Mouse (Mus musculus): ENCODE measurements around the gene Obscn. TPM values are rescaled to one million over a fixed set of nuclear protein-coding genes. Genes with fewer than 3 reads are reported as not detected.
A peak's percentile ranks its signal among the peaks of the same experiment; 100 is the strongest.

Obscn gene
- polyA plus RNA-seq, 1 experiment = not detected

GRCm38 (mm10) chr11:58981541-58982447, 154.4 kb downstream of the Obscn start:
- no peak overlapping the region for H3K27ac ChIP-seq (ENCODE audit: insufficient read depth, low read length)
- H3K4me1 ChIP-seq (ENCODE audit: control insufficient read depth, insufficient read depth, low read length) = peaks cover 11% of the 10 kb centered on the region; the same call in 1 of the 2 replicates
- TF ChIP-seq POLR2A (IDR thresholded peaks at IDR 0.05; ENCODE audit: low read depth, low read length) = no peak
- TF ChIP-seq CTCF (IDR thresholded peaks at IDR 0.05; ENCODE audit: borderline replicate concordance, insufficient read depth, low read length) = peak; percentile 41; the same call in 1 of the 2 replicates
- no peak overlapping the region for H3K4me3 ChIP-seq (ENCODE audit: insufficient read depth, low read length)

GRCm38 (mm10) chr11:58980381-58980990, 155.7 kb downstream of the Obscn start:
- Histone ChIP-seq H3K4me3 (ENCODE audit: insufficient read depth, low read length) (peak overlapping the region; percentile 88), H3K27ac (ENCODE audit: insufficient read depth, low read length) (peak overlapping the region; percentile 95; the same call in 1 of the 2 replicates), H3K4me1 (ENCODE audit: control insufficient read depth, insufficient read depth, low read length) (peaks cover 9% of the 10 kb centered on the region; the same call in 1 of the 2 replicates)
- TF ChIP-seq POLR2A (IDR thresholded peaks at IDR 0.05; ENCODE audit: low read depth, low read length) = no peak
- no peak for TF ChIP-seq CTCF (IDR thresholded peaks at IDR 0.05; ENCODE audit: borderline replicate concordance, insufficient read depth, low read length)

DNA sequence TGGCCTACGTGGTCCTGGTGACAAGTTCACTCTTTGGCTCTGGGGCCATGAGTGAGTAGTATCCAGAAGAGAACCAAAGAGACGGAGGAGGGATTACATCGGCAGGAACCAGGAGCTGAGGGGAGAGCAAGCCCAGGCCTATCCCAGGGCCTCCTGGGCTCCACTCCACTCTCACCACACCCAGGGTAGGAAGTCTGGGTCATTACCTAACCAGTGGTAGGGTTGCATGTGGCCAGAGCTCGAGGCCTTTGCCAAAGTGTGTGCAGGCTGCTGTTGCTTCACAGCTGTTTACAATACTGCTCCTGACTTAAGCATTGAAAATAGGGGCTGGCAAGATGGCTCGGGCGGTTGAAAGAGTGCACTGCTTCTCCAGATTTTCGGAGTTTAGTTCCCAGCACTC, 156.5 kb downstream of the Obscn start:
- H3K27ac ChIP-seq (ENCODE audit: insufficient read depth, low read length) = peak overlapping the region; percentile 95
- TF ChIP-seq CTCF (IDR thresholded peaks at IDR 0.05; ENCODE audit: borderline replicate concordance, insufficient read depth, low read length) (no peak), POLR2A (IDR thresholded peaks at IDR 0.05; ENCODE audit: low read depth, low read length) (peak; percentile 4)
- H3K4me3 ChIP-seq (ENCODE audit: insufficient read depth, low read length) = peak overlapping the region; percentile 88
- H3K4me1 ChIP-seq (ENCODE audit: control insufficient read depth, insufficient read depth, low read length) = 0 out of 2 replicates have a peak, but pooled peaks cover 7% of the 10 kb centered on the region

DNA sequence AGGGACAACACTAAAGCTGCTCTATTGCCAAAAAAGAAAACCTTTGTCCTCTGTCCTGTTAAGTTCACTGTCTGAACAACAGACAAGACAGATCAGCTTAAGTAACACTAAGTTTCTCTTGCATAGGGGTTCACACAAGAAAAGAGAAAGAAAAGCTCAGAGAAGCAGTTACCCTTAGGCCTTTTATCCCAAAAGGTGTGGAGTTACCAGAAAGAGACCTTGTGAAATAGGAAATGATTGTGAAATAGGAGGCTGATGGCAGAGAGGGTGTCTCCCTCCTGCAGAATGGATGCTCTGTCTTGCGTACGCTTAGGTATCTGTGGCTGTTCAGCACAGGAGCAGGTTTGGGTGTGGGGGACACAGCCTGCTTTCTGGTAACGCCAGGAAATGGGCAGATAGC, 157.0 kb downstream of the Obscn start:
- peak overlapping the region; percentile 95 for H3K27ac ChIP-seq (ENCODE audit: insufficient read depth, low read length)
- TF ChIP-seq POLR2A (IDR thresholded peaks at IDR 0.05; ENCODE audit: low read depth, low read length) = no peak
- TF ChIP-seq CTCF (IDR thresholded peaks at IDR 0.05; ENCODE audit: borderline replicate concordance, insufficient read depth, low read length) = no peak

DNA sequence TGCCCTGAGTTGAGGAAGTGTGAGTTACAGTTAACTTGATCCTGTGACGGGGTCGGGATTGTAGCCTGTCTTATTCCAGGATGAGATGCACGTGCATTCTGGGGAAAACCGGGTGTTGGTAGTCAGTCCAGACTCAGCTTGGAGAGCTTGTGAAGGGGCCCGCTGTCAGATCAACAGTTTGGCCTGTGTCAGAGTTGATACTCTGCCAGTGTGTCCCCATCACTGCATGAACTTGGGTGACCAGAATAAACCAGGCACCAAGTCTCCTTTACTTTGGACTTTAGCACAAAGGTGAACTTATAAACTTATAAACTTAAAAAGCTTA, 157.5 kb downstream of the Obscn start:
- Histone ChIP-seq H3K27ac (ENCODE audit: insufficient read depth, low read length) (peak overlapping the region; percentile 95), H3K4me1 (ENCODE audit: control insufficient read depth, insufficient read depth, low read length) (0 out of 2 replicates have a peak, but pooled peaks cover 7% of the 10 kb centered on the region), H3K4me3 (ENCODE audit: insufficient read depth, low read length) (peak overlapping the region; percentile 88)
- no peak for TF ChIP-seq CTCF (IDR thresholded peaks at IDR 0.05; ENCODE audit: borderline replicate concordance, insufficient read depth, low read length)
- peak; percentile 17; the same call in 1 of the 2 replicates for TF ChIP-seq POLR2A (IDR thresholded peaks at IDR 0.05; ENCODE audit: low read depth, low read length)

More for the DNA sequence above, 157.0 kb downstream of the Obscn start:
- 0 out of 2 replicates have a peak, but pooled peaks cover 7% of the 10 kb centered on the region for H3K4me1 ChIP-seq (ENCODE audit: control insufficient read depth, insufficient read depth, low read length)
- H3K4me3 ChIP-seq (ENCODE audit: insufficient read depth, low read length) = peak overlapping the region; percentile 88

- peak; percentile 90 for TF ChIP-seq POLR2A (IDR thresholded peaks at IDR 0.05; ENCODE audit: low read depth, low read length)
- no peak for TF ChIP-seq CTCF (IDR thresholded peaks at IDR 0.05; ENCODE audit: borderline replicate concordance, insufficient read depth, low read length)
- H3K4me1 ChIP-seq (ENCODE audit: control insufficient read depth, insufficient read depth, low read length) = 0 out of 2 replicates have a peak, but pooled peaks cover 7% of the 10 kb centered on the region
- peak within 1 kb of the TSS; percentile 95 for H3K27ac ChIP-seq (ENCODE audit: insufficient read depth, low read length)
- peak within 1 kb of the TSS; percentile 88 for H3K4me3 ChIP-seq (ENCODE audit: insufficient read depth, low read length)
Measured at GRCm38 (mm10) chr11:58978027-58978705, 158.0 kb downstream of the Obscn start, which contains the start of gene Trim11. Gene Trim11, plus strand, starts transcription at chr11:58978093.

- TF ChIP-seq POLR2A (IDR thresholded peaks at IDR 0.05; ENCODE audit: low read depth, low read length) (no peak), CTCF (IDR thresholded peaks at IDR 0.05; ENCODE audit: borderline replicate concordance, insufficient read depth, low read length) (no peak)
- Histone ChIP-seq H3K4me1 (ENCODE audit: control insufficient read depth, insufficient read depth, low read length) (0 out of 2 replicates have a peak, but pooled peaks cover 7% of the 10 kb centered on the region), H3K4me3 (ENCODE audit: insufficient read depth, low read length) (peak overlapping the region; percentile 88), H3K27ac (ENCODE audit: insufficient read depth, low read length) (peak overlapping the region; percentile 21; the same call in 1 of the 2 replicates)
Measured at GRCm38 (mm10) chr11:58977607-58978026, 158.6 kb downstream of the Obscn start.

GRCm38 (mm10) chr11:58977150-58977549, 159.1 kb downstream of the Obscn start:
- Histone ChIP-seq H3K4me1 (ENCODE audit: control insufficient read depth, insufficient read depth, low read length) (0 out of 2 replicates have a peak, but pooled peaks cover 7% of the 10 kb centered on the region), H3K27ac (ENCODE audit: insufficient read depth, low read length) (no peak overlapping the region), H3K4me3 (ENCODE audit: insufficient read depth, low read length) (peak overlapping the region; percentile 88)
- TF ChIP-seq CTCF (IDR thresholded peaks at IDR 0.05; ENCODE audit: borderline replicate concordance, insufficient read depth, low read length) (no peak), POLR2A (IDR thresholded peaks at IDR 0.05; ENCODE audit: low read depth, low read length) (no peak)

GRCm38 (mm10) chr11:58974414-58974813, 161.8 kb downstream of the Obscn start:
- H3K27ac ChIP-seq (ENCODE audit: insufficient read depth, low read length) = no peak overlapping the region
- TF ChIP-seq POLR2A (IDR thresholded peaks at IDR 0.05; ENCODE audit: low read depth, low read length) (no peak), CTCF (IDR thresholded peaks at IDR 0.05; ENCODE audit: borderline replicate concordance, insufficient read depth, low read length) (no peak)
- no peak overlapping the region for H3K4me3 ChIP-seq (ENCODE audit: insufficient read depth, low read length)
- no peaks in the 10 kb centered on the region for H3K4me1 ChIP-seq (ENCODE audit: control insufficient read depth, insufficient read depth, low read length)

Measured in embryonic fibroblast, embryonic 13.5 days (primary cell).